Mouse (Mus musculus) liver, adult 2 months (tissue): ENCODE data around the gene Itpr2. TPM values are rescaled to one million over a fixed set of nuclear protein-coding genes. Genes with fewer than 3 reads are reported as not detected.
A peak's percentile ranks its signal among the peaks of the same experiment; 100 is the strongest.

ENCODE experiments used
- DNase-seq: peaks from one replicate; pipeline ENCODE4 v3.0.0-alpha.2; 2011; ENCODE audit warnings: low read depth, low spot score; ENCODE audit errors: extremely low read depth
- H3K27ac ChIP-seq: fragments of 200-500 bp; replicated peaks from 2 replicates; pipeline ENCODE4 v1.5.1; 2012; ENCODE audit warnings: low read depth, mild to moderate bottlenecking, control low read depth, inconsistent platforms, low read length; ENCODE audit not compliant: insufficient read depth
- H3K27me3 ChIP-seq: fragments of 200-500 bp; 2 replicates; pipeline ENCODE4 v1.6.1; 2012; ENCODE audit warnings: mild to moderate bottlenecking, moderate library complexity, low read length, inconsistent platforms; ENCODE audit not compliant: control insufficient read depth, insufficient read depth
- H3K36me3 ChIP-seq: fragments of 200-500 bp; 2 replicates; pipeline ENCODE4 v1.6.1; 2012; ENCODE audit warnings: low read length, inconsistent platforms; ENCODE audit not compliant: control insufficient read depth, insufficient read depth
- H3K4me1 ChIP-seq: fragments of 200-500 bp; 2 replicates; pipeline ENCODE4 v1.6.1; 2011; ENCODE audit warnings: low read length; ENCODE audit not compliant: control insufficient read depth, insufficient read depth
- H3K4me3 ChIP-seq: fragments of 200-500 bp; 2 replicates; pipeline ENCODE4 v1.5.1; 2011; ENCODE audit warnings: low read depth, mild to moderate bottlenecking, control low read depth, low read length, moderate library complexity; ENCODE audit not compliant: insufficient read depth
- H3K79me2 ChIP-seq: fragments of 200-500 bp; 2 replicates; pipeline ENCODE4 v1.6.1; 2012; ENCODE audit warnings: inconsistent platforms, mild to moderate bottlenecking, low read length, moderate library complexity; ENCODE audit not compliant: control insufficient read depth, insufficient read depth
- H3K9ac ChIP-seq: fragments of 200-500 bp; 2 replicates; pipeline ENCODE4 v1.6.1; 2012; ENCODE audit warnings: low read depth, mild to moderate bottlenecking, control low read depth, inconsistent platforms, low read length
- CTCF ChIP-seq: fragments of 200-500 bp; IDR thresholded peaks from 2 replicates; pipeline ENCODE4 v1.5.1; 2011; ENCODE audit warnings: low read depth, low read length, control low read depth
- POLR2A ChIP-seq: fragments of 200-500 bp; IDR thresholded peaks from 2 replicates; pipeline ENCODE4 v1.6.1; 2011; ENCODE audit warnings: low read length, control low read depth; ENCODE audit not compliant: insufficient read depth; ENCODE audit errors: extremely low read depth
- WGBS: fragments of 180-500 bp; shearing (Covaris S2); methylation state at CpG from one replicate; pipeline ENCODE4 v1.1.7; 2018; 5-methylcytosine and 5-hydroxymethylcytosine counted together
- polyA plus RNA-seq: library from polyadenylated mRNA; depleted of rRNA; stranded (reverse); fragments of >200 nt; gene quantifications from 2 replicates; pipeline ENCODE4 v1.2.3, GENCODE M21; 2012
- total RNA-seq: library from RNA; depleted of rRNA; stranded (reverse); fragments of >200 nt; gene quantifications from 2 replicates; pipeline ENCODE4 v1.2.3, GENCODE M21; 2014

The Itpr2 gene
- total and polyA plus RNA-seq, 2 experiments, result 9.5 to 22.9 TPM

DNA sequence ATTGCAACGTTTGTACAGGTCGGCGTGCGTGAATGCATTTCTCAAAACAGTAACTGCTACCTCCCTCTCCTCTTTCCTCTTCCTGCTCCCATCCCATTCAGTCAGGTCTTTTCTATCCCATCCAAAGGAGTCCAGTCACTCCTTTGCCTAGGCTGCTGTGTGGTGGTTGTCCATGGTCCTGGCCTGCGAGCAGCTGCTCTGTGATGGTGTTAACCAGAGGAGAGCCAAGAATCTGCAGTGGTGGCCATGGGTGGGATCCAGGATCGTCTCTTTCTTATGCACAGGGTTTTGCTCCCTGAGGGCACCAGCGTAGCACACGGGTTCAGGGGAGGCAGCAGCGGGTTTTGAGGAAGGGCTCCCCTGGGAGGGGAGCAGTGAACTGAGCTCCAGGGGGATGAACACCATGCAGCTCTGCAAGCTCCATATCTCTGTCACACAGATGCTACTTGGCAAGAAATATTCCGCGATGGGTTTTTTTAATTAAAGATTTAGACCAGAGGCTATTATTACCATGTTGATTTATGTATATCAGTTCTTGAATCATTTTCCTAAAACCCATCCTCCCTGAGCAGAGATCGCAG lies 65.0 kb downstream of the Itpr2 start:
- TF ChIP-seq POLR2A (no peak), CTCF (no peak)

DNA sequence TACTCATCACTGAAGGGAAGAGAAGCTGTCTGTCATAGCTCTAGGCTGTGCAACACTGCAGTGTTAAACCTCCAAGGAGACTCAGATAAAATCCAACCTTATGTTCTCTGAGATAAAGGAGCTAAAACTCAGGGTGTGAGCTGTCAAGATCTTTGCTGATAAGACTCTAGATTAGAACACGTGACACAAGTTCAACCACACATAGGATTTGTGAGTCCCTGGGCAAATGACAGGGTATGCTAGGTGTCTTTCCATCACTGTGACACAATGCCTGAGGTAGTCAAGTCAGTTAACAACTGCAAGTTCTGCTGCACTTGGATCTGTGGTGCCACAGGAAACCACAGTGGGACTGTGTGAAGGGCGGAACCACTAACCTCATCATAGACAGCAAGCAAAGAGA lies 67.8 kb downstream of the Itpr2 start:
- TF ChIP-seq CTCF (no peak), POLR2A (no peak)
- Histone ChIP-seq H3K79me2 (peaks cover 5% of the 10 kb centered on the region; the same call in 1 of the 2 replicates), H3K9ac (no peak overlapping the region), H3K4me1 (peaks cover 5% of the 10 kb centered on the region), H3K4me3 (no peak overlapping the region), H3K27me3 (no peaks in the 10 kb centered on the region), H3K36me3 (no peaks in the 10 kb centered on the region), H3K27ac (no peak overlapping the region)
- WGBS, result 90% methylated on average over 2 of the region's 2 CpGs
- DNase-seq, result no peak

More for the DNA sequence above, 65.0 kb downstream of the Itpr2 start:
- H3K36me3 ChIP-seq, result no peaks in the 10 kb centered on the region
- H3K4me3 ChIP-seq, result no peak overlapping the region
- no peak overlapping the region for H3K27ac ChIP-seq
- peaks cover 5% of the 10 kb centered on the region for H3K4me1 ChIP-seq
- H3K9ac ChIP-seq, result no peak overlapping the region
- peaks cover 7% of the 10 kb centered on the region; the same call in 1 of the 2 replicates for H3K79me2 ChIP-seq
- 86% methylated on average over 12 of the region's 12 CpGs for WGBS
- DNase-seq, result no peak
- no peaks in the 10 kb centered on the region for H3K27me3 ChIP-seq

DNA sequence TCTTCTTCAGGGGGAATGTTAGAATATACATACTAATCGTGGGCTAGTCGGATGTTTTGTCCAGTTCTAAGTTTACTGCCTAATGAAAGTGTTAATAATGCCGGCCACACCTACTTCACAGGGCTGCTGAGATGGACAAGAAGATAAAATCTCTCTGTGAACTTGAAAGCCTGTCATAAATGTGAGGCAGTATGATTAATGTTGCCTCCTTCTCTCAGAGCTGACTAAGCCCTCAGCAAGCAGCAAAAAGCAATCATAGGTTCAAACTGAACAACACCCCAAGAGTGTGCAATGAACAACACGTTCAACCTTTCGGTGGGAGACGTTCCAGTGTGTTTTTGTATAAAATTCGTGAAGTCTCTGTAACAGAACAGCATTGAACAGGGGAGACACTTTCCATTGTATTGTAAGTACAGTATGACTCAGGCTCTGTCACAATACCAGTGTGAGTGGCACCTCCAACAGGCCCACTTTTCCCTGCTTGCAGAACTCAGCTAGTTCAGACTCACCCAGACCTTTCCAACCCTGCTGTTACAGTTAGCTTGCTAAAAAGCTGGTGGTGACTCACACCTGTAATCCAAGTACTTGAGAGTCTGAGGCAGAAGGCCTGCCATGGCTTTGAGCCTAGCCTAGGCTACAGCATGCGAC lies 69.7 kb downstream of the Itpr2 start:
- Histone ChIP-seq H3K9ac (no peak overlapping the region), H3K79me2 (no peaks in the 10 kb centered on the region; the same call in 1 of the 2 replicates), H3K27ac (no peak overlapping the region), H3K4me1 (peaks cover 5% of the 10 kb centered on the region), H3K36me3 (no peaks in the 10 kb centered on the region), H3K4me3 (no peak overlapping the region), H3K27me3 (no peaks in the 10 kb centered on the region)
- DNase-seq, result no peak
- TF ChIP-seq POLR2A (no peak), CTCF (no peak)
- 88% methylated on average over 8 of the region's 8 CpGs for WGBS

DNA sequence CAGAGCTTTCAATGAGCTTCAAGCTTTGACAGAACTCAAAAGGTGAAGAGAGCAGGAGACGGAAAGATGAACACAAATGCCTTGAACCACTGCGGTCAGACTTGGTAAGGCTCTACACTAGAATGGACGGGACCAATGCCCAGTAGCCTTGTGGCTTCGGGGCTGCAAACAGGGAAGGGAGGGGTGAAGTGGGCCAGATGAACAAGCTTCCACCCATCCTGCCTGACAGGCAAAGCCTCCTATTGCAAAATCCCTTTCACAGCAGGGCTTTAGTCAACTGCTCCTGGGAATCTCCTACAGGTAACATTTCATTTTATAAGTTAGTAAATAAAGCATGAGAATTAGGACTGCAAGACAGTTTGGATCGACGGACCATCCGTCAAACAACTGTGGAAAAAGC lies 70.2 kb downstream of the Itpr2 start:
- DNase-seq, result no peak
- no peaks in the 10 kb centered on the region for H3K36me3 ChIP-seq
- TF ChIP-seq CTCF (no peak), POLR2A (no peak)
- no peaks in the 10 kb centered on the region for H3K27me3 ChIP-seq
- H3K4me3 ChIP-seq, result no peak overlapping the region
- 87% methylated on average over 7 of the region's 7 CpGs for WGBS
- H3K79me2 ChIP-seq, result no peaks in the 10 kb centered on the region; the same call in 1 of the 2 replicates
- H3K9ac ChIP-seq, result no peak overlapping the region
- peaks cover 5% of the 10 kb centered on the region for H3K4me1 ChIP-seq
- H3K27ac ChIP-seq, result no peak overlapping the region

DNA sequence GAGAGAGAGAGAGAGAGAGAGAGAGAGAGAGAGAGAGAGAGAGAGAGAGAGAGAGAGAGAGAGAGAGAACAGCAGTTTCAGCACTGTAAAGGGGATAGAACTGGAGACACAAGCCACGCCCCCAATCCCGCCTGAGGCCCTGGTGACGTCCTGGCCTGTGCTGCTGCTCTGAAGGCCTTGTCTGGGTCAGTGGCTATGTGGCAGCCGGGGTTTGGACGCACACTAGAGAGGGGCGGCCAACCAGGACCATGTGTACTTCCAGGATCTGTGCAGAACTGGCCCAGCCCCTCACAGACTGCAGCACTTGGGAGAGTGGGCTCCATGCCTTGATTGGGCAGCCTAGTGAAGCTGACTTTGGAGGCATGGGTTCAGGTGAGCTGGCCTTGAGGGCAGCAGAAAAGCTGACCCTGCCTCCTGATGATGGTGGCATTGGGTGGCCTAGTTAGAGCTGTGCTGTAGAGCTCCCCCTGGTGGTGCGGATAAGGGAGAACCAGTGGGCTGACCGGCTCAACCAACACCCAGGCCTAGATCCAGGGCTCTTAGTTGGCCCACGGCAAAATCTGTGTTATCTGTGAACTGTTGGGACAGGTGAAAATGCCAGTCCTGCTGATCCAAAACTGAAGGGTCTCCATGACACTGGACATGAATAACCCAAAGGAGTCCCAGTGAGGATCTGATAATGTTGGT lies 72.2 kb downstream of the Itpr2 start:
- Histone ChIP-seq H3K36me3 (no peaks in the 10 kb centered on the region; the same call in 1 of the 2 replicates), H3K27me3 (no peaks in the 10 kb centered on the region), H3K79me2 (peaks cover 2% of the 10 kb centered on the region; the same call in 1 of the 2 replicates), H3K9ac (no peak overlapping the region), H3K4me3 (no peak overlapping the region), H3K27ac (no peak overlapping the region), H3K4me1 (peaks cover 5% of the 10 kb centered on the region)
- 75% methylated on average over 9 of the region's 9 CpGs for WGBS
- TF ChIP-seq CTCF (peak; percentile 78), POLR2A (no peak)
- DNase-seq, result no peak

DNA sequence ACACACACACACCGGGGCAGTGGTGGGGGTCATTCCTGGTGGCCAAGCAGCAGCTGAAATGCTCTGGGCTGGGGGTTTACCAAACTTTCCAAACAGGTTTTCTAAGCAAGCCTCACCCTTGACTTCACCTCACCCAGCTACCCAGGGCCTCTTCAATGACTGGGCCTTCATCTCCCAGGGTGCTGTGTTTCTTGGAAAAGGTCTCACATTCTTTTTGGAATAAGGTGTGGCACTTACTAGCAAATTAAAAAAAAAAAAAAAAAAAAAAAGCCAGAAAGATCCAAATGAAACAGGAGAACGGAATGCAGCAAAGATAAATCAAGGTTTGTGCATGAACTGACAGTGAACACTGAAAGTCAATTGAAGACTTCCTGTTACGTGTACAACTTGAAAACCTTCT lies 77.2 kb downstream of the Itpr2 start:
- no peaks in the 10 kb centered on the region for H3K27me3 ChIP-seq
- WGBS, result 93% methylated on average over 3 of the region's 3 CpGs
- TF ChIP-seq POLR2A, result no peak
- no peak for TF ChIP-seq CTCF
- H3K79me2 ChIP-seq, result peaks cover 2% of the 10 kb centered on the region; the same call in 1 of the 2 replicates
- no peak for DNase-seq
- H3K9ac ChIP-seq, result no peak overlapping the region
- no peak overlapping the region for H3K27ac ChIP-seq
- H3K4me3 ChIP-seq, result no peak overlapping the region
- H3K36me3 ChIP-seq, result peaks cover 10% of the 10 kb centered on the region
- H3K4me1 ChIP-seq, result no peaks in the 10 kb centered on the region
